Mouse (Mus musculus) kidney, adult 18-20 months (tissue): ENCODE measurements around the gene Gm8005.
"Not testable (repeated sequence)": the region's sequence is repeated elsewhere in the genome, so short reads cannot be mapped to it uniquely, and the experiment has no call there.

Source experiments
- DNase-seq: peaks from one replicate; pipeline ENCODE4 v3.0.0; 2021

Gm8005 gene

DNA sequence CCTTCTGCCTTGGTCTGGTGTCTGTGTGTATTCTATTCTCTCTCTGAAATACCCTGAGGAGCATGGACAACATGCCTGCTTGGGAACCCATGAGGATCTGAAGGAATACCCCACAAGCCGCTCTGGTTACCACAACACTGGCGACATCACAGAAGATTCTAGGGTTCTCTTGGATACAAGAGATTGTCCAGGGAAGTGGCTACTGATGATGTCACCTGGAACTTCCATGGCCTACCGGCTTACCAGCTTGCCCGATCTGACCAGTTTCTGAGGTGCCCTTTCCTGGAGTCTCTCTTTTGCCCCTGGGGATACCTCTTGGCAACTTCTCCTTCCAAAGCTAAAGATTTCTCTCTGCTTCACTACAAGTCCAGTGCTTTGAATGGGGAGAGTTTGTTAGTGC lies at the start of gene Gm8005:
Gene Gm8005, minus strand, starts transcription at position 101 of the 400 bp plus-strand sequence.
- DNase-seq: not testable (repeated sequence)

DNA sequence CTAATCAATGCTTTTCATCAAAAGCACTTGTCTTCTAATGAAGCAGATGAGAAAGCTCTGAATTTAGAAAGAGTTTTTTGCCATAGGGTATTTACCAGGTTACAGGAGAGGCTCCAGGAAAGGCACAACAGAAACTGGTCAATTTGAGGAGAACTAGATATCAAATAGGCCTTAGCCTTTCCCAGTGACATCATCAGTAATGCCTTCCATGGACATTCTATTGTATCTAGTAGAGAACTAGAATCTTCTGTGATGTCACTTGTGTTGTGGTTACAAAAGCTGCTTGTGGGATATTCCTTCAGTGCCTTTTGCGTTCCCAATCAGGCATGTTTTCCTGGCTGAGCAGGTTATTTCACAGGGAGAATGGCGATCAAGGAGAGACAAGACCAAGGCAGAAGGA lies 24.1 kb upstream of the Gm8005 start, which contains the start of gene Gm8011:
Gene Gm8011, plus strand, starts transcription at position 301 of the 400 bp plus-strand sequence.
- not testable (repeated sequence) for DNase-seq
